Mouse (Mus musculus) adrenal gland (tissue): ENCODE data around the gene Slc15a4.

ENCODE experiments used
- intact Hi-C: fragments of 180-260 bp; cut with DNase I; formaldehyde crosslinking; loops from one replicate; pipeline ENCODE4 v1.15.1; 2025

Gene Slc15a4

DNA sequence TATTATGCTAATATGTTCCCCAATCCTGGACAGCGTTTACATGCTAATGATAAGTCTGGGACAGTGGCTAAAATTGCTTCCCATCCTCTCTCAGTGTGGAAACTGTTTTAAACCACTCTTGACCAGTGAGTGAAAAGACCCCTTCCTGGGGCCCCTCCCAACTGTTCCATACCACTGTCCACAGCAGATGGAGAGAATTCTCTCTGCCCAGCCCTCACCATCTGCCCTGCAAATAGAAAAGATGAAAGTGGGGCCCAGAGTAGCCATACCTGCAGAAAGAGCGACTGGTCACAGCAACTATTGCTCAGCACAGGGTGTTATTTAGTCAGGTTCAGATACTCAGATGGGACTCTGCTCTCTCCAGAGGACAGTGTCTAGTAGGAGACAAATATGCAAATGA lies 84.6 kb downstream of the Slc15a4 start:
- intact Hi-C loops, result no loop called here

DNA sequence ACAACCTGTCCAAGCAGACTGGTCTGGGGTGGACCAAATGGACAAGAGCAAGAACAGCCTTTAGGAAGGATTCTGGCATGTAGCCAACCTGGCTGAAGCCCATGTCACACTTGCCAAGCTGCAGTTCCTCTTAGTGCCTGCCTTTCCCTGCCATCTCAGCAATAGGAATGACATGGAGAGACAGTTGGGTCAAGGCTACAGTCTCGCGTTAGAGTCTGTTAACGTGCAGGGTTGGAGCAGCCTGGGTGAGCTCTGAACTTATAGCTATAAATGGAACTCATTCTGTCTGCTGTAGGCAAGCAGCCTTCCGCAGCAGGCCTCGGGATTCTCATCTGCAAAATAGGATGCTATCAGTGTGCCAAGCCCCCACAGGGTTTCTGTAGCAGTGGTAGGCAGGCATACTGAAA lies 86.1 kb downstream of the Slc15a4 start:
- intact Hi-C loops, result no loop called here
